Mouse (Mus musculus) urinary bladder, adult 18-20 months (tissue): ENCODE measurements at regions not wholly inside any gene's neighbourhood (a gene's known extent, or its start where the extent isn't known, plus 50 kb on each side); places are given as distances from the start of the nearest gene placed in this dataset.
"Not testable (repeated sequence)": the region's sequence is repeated elsewhere in the genome, so short reads cannot be mapped to it uniquely, and the experiment has no call there.

Experiments
- DNase-seq, 2 experiments: peaks; one replicate each; pipeline ENCODE4 v3.0.0; 2022; ENCODE audit warnings: low spot score in 2 of 2, mixed read lengths in 2 of 2

- DNase-seq, result no peak
Observed at GRCm38 (mm10) chr5:97831421-97831820, 199.4 kb downstream of the Antxr2 start.

GRCm38 (mm10) chr5:97817485-97817884 lies 213.4 kb downstream of the Antxr2 start:
- no peak for DNase-seq

- no peak for DNase-seq
Observed at GRCm38 (mm10) chr5:97815357-97815756, 215.5 kb downstream of the Antxr2 start.

- no peak for DNase-seq
Observed at GRCm38 (mm10) chr5:97814700-97815099, 216.1 kb downstream of the Antxr2 start.

GRCm38 (mm10) chr5:97812611-97813350 lies 218.1 kb downstream of the Antxr2 start:
- no peak for DNase-seq

GRCm38 (mm10) chr5:97809007-97809406 lies 221.8 kb downstream of the Antxr2 start:
- DNase-seq, result no peak

- no peak for DNase-seq
Observed at GRCm38 (mm10) chr5:97807171-97807570, 223.7 kb downstream of the Antxr2 start.

- DNase-seq, result no peak
Observed at GRCm38 (mm10) chr5:97806754-97807153, 224.1 kb downstream of the Antxr2 start.

- no peak for DNase-seq
Observed at GRCm38 (mm10) chr5:97800017-97800416, 230.8 kb downstream of the Antxr2 start.

- DNase-seq, result no peak
Observed at GRCm38 (mm10) chr5:97788175-97788574, 242.7 kb downstream of the Antxr2 start.

- DNase-seq, result no peak
Observed at GRCm38 (mm10) chr5:97787001-97787400, 243.8 kb downstream of the Antxr2 start.

GRCm38 (mm10) chr5:97775100-97775499 lies 255.7 kb downstream of the Antxr2 start:
- DNase-seq, result not testable (repeated sequence)

- DNase-seq, result not testable (repeated sequence)
Observed at GRCm38 (mm10) chr5:97773451-97773850, 257.4 kb downstream of the Antxr2 start.

GRCm38 (mm10) chr5:97737339-97737738 lies 280.5 kb upstream of the Gk2 start:
- no peak for DNase-seq

GRCm38 (mm10) chr5:97730920-97731319 lies 274.1 kb upstream of the Gk2 start:
- DNase-seq, result no peak

- DNase-seq, result not testable (repeated sequence)
Observed at GRCm38 (mm10) chr5:97719364-97719763, 262.5 kb upstream of the Gk2 start.

GRCm38 (mm10) chr5:97705270-97705669 lies 248.4 kb upstream of the Gk2 start:
- DNase-seq, result no peak

GRCm38 (mm10) chr5:97700507-97700906 lies 243.7 kb upstream of the Gk2 start:
- no peak for DNase-seq

- peak in 1 of 2 experiments; percentile 36 for DNase-seq
Observed at GRCm38 (mm10) chr5:97697581-97698134, 240.8 kb upstream of the Gk2 start.

GRCm38 (mm10) chr5:97693333-97693940 lies 236.6 kb upstream of the Gk2 start:
- no peak for DNase-seq

- DNase-seq, result no peak
Observed at GRCm38 (mm10) chr5:97685443-97685842, 228.6 kb upstream of the Gk2 start.

GRCm38 (mm10) chr5:97684592-97685258 lies 227.9 kb upstream of the Gk2 start:
- no peak for DNase-seq
